Mouse (Mus musculus) erythroblast, embryonic 14.5 days (primary cell): Measurements from ENCODE around the gene Tpp2.

Source experiments
- GATA1 ChIP-seq: IDR thresholded peaks from 2 replicates; pipeline ENCODE4 v1.6.1; 2012; ENCODE audit warnings: low read length, inconsistent platforms, mixed read lengths
- TAL1 ChIP-seq: IDR thresholded peaks from 3 replicates; pipeline ENCODE4 v1.6.1; 2012; ENCODE audit warnings: low read length, inconsistent platforms, mixed read lengths

DNA sequence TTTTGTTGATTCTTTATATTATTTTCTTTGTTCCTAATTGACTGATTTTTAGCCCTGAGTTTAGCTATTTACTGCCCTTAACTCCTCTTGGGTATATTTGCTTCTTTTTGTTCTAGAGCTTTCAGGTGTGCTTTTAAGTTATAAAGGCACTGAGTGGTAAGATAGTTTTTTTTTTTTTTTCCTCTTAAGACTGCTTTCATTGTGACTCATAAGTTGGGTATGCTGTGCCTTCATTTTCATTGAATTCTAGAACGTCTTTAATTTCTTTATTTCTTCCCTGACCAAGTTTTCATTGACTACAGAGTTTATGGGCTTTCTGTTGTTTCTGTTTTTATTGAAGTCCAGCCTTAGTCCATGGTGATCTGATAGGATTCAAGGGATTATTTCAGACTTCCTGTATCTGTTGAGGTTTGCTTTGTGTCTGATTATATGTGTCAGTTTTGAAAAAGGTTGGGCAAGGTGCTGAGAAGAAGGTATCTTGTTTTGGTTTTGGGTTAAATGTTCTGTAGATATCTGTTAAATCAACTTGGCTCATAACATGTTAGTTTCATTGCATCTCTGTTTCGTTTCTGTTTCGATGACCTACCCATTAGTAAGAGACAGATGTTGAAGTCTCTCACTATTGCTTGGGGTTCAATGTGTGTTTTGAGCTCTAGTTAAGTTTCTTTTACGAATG is 63.6 kb downstream of the Tpp2 start:
- no peak for TF ChIP-seq TAL1
- TF ChIP-seq GATA1: no peak
